Mouse (Mus musculus): ENCODE data around the gene Slc26a1. TPM values are rescaled to one million over a fixed set of nuclear protein-coding genes. Genes with fewer than 3 reads are reported as not detected.

Gene Slc26a1
- polyA plus RNA-seq, 1 experiment from 2014 or later: 1.5 TPM

DNA sequence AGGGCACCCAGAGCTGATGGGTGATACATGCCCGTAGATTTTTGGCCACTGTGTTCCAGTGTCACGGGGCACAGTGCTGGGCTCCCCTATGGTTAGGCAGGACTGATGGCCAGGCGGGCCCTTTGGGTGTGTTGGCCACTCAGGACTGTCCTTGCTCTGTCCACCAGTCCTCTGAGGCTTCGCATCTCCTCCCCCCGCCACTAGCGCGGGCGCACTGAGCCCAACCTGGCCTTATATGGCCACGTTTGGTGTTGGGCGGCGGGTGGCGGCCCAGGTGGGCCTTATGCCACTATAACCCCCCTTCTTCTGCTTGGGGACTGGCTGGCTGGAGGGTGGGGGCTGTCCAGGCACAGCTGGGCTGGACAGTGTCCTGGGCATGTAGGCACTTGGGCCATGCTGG is 20.5 kb upstream of the Slc26a1 start:
- Histone ChIP-seq H3K36me3 (ENCODE audit: control insufficient read depth, insufficient read depth, low read length) (no peaks in the 10 kb centered on the region), H3K4me3 (ENCODE audit: low read length) (no peak overlapping the region), H3K27me3 (ENCODE audit: control insufficient read depth, insufficient read depth, low read length) (no peaks in the 10 kb centered on the region), H3K27ac (ENCODE audit: low read depth, low read length) (no peak overlapping the region), H3K4me1 (ENCODE audit: control insufficient read depth, insufficient read depth, low read length) (peaks cover 47% of the 10 kb centered on the region), H3K9ac (ENCODE audit: low read depth, low read length) (no peak overlapping the region; the same call in 1 of the 2 replicates), H3K9me3 (ENCODE audit: control insufficient read depth, low read length) (no peaks in the 10 kb centered on the region), H3K4me2 (replicated peaks; ENCODE audit: low read depth, low read length) (peak overlapping the region; percentile 73; the same call in 1 of the 2 replicates)
- WGBS: 93% methylated on average over 11 of the region's 12 CpGs
- no peak for ATAC-seq (ENCODE audit: low FRiP score, low TSS enrichment)

- peak; percentile 41 for ATAC-seq (ENCODE audit: low FRiP score, low TSS enrichment)
- no peaks in the 10 kb centered on the region for H3K36me3 ChIP-seq (ENCODE audit: control insufficient read depth, insufficient read depth, low read length)
- no peaks in the 10 kb centered on the region for H3K9me3 ChIP-seq (ENCODE audit: control insufficient read depth, low read length)
- no peaks in the 10 kb centered on the region for H3K27me3 ChIP-seq (ENCODE audit: control insufficient read depth, insufficient read depth, low read length)
- H3K4me1 ChIP-seq (ENCODE audit: control insufficient read depth, insufficient read depth, low read length): peaks cover 35% of the 10 kb centered on the region
- H3K4me2 ChIP-seq (replicated peaks; ENCODE audit: low read depth, low read length): peak overlapping the region; percentile 73
- under 1% methylated on average over 73 of the region's 99 CpGs for WGBS
- H3K27ac ChIP-seq (ENCODE audit: low read depth, low read length): 0 out of 2 replicates have a peak overlapping the region, but pooled peaks have one; percentile 6
- H3K4me3 ChIP-seq (ENCODE audit: low read length): peak overlapping the region; percentile 86
- peak overlapping the region; percentile 83 for H3K9ac ChIP-seq (ENCODE audit: low read depth, low read length)
These were observed 19.2 kb upstream of the Slc26a1 start for GRCm38 (mm10) chr5:108694352-108695261.

DNA sequence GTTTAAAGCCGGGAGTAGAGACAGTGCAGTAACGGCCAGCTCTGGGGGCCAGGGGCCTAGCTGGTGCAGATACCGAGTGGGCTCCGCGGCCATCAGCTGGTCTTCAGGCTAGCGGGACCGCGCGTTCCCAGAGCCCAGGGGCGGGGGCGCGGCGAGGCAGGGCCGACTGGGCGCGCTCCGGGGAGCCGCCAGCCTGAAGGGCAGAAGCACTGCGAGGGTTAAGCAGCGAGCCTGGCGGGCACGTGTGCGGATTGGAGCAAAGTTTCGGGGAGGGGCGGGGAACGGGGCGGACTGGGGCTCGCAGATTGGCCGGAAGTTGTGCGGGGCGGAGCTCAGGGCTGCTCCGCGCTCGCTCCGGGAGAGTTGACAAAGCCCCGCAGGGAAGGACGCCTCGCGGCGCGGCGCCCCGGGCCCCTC is 18.5 kb upstream of the Slc26a1 start:
- H3K4me2 ChIP-seq (replicated peaks; ENCODE audit: low read depth, low read length): peak overlapping the region; percentile 73
- H3K27me3 ChIP-seq (ENCODE audit: control insufficient read depth, insufficient read depth, low read length): no peaks in the 10 kb centered on the region
- H3K36me3 ChIP-seq (ENCODE audit: control insufficient read depth, insufficient read depth, low read length): no peaks in the 10 kb centered on the region
- H3K4me1 ChIP-seq (ENCODE audit: control insufficient read depth, insufficient read depth, low read length): peaks cover 34% of the 10 kb centered on the region
- peak overlapping the region; percentile 86 for H3K4me3 ChIP-seq (ENCODE audit: low read length)
- under 1% methylated on average over 28 of the region's 43 CpGs for WGBS
- ATAC-seq (ENCODE audit: low FRiP score, low TSS enrichment): peak; percentile 94
- H3K27ac ChIP-seq (ENCODE audit: low read depth, low read length): no peak overlapping the region
- no peaks in the 10 kb centered on the region for H3K9me3 ChIP-seq (ENCODE audit: control insufficient read depth, low read length)
- H3K9ac ChIP-seq (ENCODE audit: low read depth, low read length): peak overlapping the region; percentile 83

- no peak within 1 kb of the TSS for H3K27ac ChIP-seq (ENCODE audit: low read depth, low read length)
- peak; percentile 48 for ATAC-seq (ENCODE audit: low FRiP score, low TSS enrichment)
- H3K4me1 ChIP-seq (ENCODE audit: control insufficient read depth, insufficient read depth, low read length): peaks cover 27% of the 10 kb centered on the region
- H3K4me3 ChIP-seq (ENCODE audit: low read length): peak within 1 kb of the TSS; percentile 86
- H3K4me2 ChIP-seq (replicated peaks; ENCODE audit: low read depth, low read length): peak within 1 kb of the TSS; percentile 73
- no peaks in the 10 kb centered on the region for H3K9me3 ChIP-seq (ENCODE audit: control insufficient read depth, low read length)
- no peaks in the 10 kb centered on the region for H3K36me3 ChIP-seq (ENCODE audit: control insufficient read depth, insufficient read depth, low read length)
- 0 out of 2 replicates have a peak within 1 kb of the TSS, but pooled peaks have one; percentile 58 for H3K9ac ChIP-seq (ENCODE audit: low read depth, low read length)
- H3K27me3 ChIP-seq (ENCODE audit: control insufficient read depth, insufficient read depth, low read length): no peaks in the 10 kb centered on the region
- under 1% methylated on average over 14 of the region's 18 CpGs for WGBS
These were observed 16.9 kb upstream of the Slc26a1 start, which contains the start of gene Fgfrl1 for GRCm38 (mm10) chr5:108692271-108692670. Fgfrl1 (plus strand) TSS chr5:108692382.

DNA sequence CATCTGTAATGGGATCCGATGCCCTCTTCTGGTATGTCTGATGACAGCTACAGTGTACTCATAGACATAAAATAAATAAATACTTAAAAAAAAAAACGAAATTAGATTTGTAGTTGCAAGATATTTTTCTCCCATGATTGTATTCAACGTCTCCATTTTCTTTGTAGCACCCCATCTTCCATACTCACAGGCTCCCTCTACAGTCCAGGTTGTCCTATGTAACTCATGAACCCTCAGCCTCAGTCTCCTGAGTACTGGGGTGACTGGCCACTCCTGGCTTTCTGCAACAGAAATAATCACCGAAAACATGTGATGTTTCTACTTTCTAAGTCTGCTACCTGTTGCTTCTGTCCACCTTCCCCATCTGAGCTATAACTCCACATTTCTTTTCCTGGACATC is 15.8 kb upstream of the Slc26a1 start:
- Histone ChIP-seq H3K36me3 (ENCODE audit: control insufficient read depth, insufficient read depth, low read length) (no peaks in the 10 kb centered on the region), H3K4me3 (ENCODE audit: low read length) (no peak overlapping the region), H3K4me1 (ENCODE audit: control insufficient read depth, insufficient read depth, low read length) (peaks cover 17% of the 10 kb centered on the region), H3K27me3 (ENCODE audit: control insufficient read depth, insufficient read depth, low read length) (no peaks in the 10 kb centered on the region), H3K4me2 (replicated peaks; ENCODE audit: low read depth, low read length) (no peak overlapping the region), H3K9me3 (ENCODE audit: control insufficient read depth, low read length) (no peaks in the 10 kb centered on the region), H3K27ac (ENCODE audit: low read depth, low read length) (no peak overlapping the region), H3K9ac (ENCODE audit: low read depth, low read length) (no peak overlapping the region)
- 83% methylated on average over 4 of the region's 4 CpGs for WGBS
- ATAC-seq (ENCODE audit: low FRiP score, low TSS enrichment): no peak

DNA sequence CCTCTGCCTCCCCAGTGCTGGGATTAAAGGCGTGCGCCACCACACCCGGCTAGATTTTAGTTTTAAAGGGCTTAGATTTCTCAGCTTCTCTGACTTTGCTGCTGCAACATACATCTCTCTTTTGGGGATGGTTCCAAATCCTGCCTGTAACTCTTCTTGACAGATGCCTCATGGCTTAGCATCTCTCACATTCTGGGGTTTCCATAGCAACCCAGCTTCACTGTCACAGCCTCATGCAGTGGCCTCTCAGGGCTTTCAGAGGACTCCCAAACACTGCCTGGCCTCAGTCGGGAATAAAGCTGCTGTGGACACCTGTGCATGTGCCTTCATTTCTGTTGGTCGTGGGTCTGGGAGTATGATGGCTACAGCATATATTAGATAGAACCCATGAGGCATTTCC is 13.7 kb upstream of the Slc26a1 start:
- no peaks in the 10 kb centered on the region for H3K9me3 ChIP-seq (ENCODE audit: control insufficient read depth, low read length)
- no peak overlapping the region for H3K27ac ChIP-seq (ENCODE audit: low read depth, low read length)
- ATAC-seq (ENCODE audit: low FRiP score, low TSS enrichment): no peak
- no peaks in the 10 kb centered on the region for H3K27me3 ChIP-seq (ENCODE audit: control insufficient read depth, insufficient read depth, low read length)
- H3K36me3 ChIP-seq (ENCODE audit: control insufficient read depth, insufficient read depth, low read length): no peaks in the 10 kb centered on the region
- H3K4me2 ChIP-seq (replicated peaks; ENCODE audit: low read depth, low read length): no peak overlapping the region
- peaks cover 9% of the 10 kb centered on the region; the same call in 1 of the 2 replicates for H3K4me1 ChIP-seq (ENCODE audit: control insufficient read depth, insufficient read depth, low read length)
- no peak overlapping the region for H3K9ac ChIP-seq (ENCODE audit: low read depth, low read length)
- WGBS: 78% methylated on average over 5 of the region's 5 CpGs
- no peak overlapping the region for H3K4me3 ChIP-seq (ENCODE audit: low read length)

DNA sequence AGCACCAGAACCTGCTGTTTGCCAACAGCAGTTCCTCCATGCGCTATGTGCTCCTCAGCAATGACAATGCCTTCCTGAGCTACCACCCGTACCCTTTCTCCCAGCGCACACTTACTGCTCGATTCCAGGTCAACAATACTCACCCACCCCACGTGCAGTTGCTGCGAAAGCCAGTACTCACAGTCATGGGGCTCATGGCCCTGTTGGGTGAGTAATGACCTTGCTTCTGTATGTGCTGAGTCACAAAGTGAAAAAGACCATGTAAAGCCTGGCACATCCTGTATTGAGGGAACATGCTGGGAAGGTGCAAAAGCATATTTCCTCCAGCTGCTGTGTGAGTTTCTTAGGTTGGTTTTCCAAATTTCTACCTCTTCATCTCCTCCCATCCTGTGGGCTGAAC is 5.5 kb upstream of the Slc26a1 start:
- Histone ChIP-seq H3K9me3 (ENCODE audit: control insufficient read depth, low read length) (no peaks in the 10 kb centered on the region), H3K4me1 (ENCODE audit: control insufficient read depth, insufficient read depth, low read length) (peaks cover 2% of the 10 kb centered on the region; the same call in 1 of the 2 replicates), H3K4me3 (ENCODE audit: low read length) (no peak overlapping the region), H3K27ac (ENCODE audit: low read depth, low read length) (no peak overlapping the region), H3K4me2 (replicated peaks; ENCODE audit: low read depth, low read length) (no peak overlapping the region), H3K9ac (ENCODE audit: low read depth, low read length) (no peak overlapping the region), H3K36me3 (ENCODE audit: control insufficient read depth, insufficient read depth, low read length) (no peaks in the 10 kb centered on the region), H3K27me3 (ENCODE audit: control insufficient read depth, insufficient read depth, low read length) (no peaks in the 10 kb centered on the region)
- no peak for ATAC-seq (ENCODE audit: low FRiP score, low TSS enrichment)
- WGBS: 93% methylated on average over 6 of the region's 6 CpGs

- Histone ChIP-seq H3K27ac (ENCODE audit: low read depth, low read length) (no peak overlapping the region), H3K9ac (ENCODE audit: low read depth, low read length) (no peak overlapping the region), H3K4me1 (ENCODE audit: control insufficient read depth, insufficient read depth, low read length) (peaks cover 2% of the 10 kb centered on the region; the same call in 1 of the 2 replicates), H3K36me3 (ENCODE audit: control insufficient read depth, insufficient read depth, low read length) (no peaks in the 10 kb centered on the region), H3K9me3 (ENCODE audit: control insufficient read depth, low read length) (no peaks in the 10 kb centered on the region), H3K27me3 (ENCODE audit: control insufficient read depth, insufficient read depth, low read length) (no peaks in the 10 kb centered on the region), H3K4me2 (replicated peaks; ENCODE audit: low read depth, low read length) (no peak overlapping the region), H3K4me3 (ENCODE audit: low read length) (no peak overlapping the region)
- ATAC-seq (ENCODE audit: low FRiP score, low TSS enrichment): no peak
- WGBS: 57% methylated on average over 3 of the region's 3 CpGs
These were observed 4.5 kb upstream of the Slc26a1 start for GRCm38 (mm10) chr5:108679909-108680308.

DNA sequence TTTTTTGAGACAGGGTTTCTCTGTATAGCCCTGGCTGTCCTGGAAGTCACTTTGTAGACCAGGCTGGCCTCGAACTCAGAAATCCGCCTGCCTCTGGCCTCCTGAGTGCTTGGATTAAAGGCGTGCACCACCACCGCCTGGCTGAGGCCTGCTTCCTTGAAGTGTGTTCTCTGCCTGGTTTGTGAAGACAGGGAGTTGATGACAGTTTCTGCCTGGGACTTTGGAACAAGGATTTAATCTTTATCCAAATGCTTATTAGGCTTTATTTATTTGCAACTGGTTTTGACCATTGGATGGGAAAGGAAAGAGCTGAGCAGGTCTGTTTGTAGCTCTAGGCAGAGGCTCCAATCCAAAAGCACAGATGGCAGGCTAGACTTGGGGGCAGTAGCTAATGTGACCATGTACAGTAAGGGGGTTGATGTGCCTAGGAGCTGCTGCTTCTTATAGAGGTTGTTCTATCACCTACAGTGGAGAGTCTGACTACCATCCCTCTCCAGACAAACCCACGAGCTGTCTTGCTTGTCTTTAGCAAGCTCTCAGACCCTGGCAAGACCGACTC is 3.0 kb upstream of the Slc26a1 start:
- ATAC-seq (ENCODE audit: low FRiP score, low TSS enrichment): no peak
- Histone ChIP-seq H3K9me3 (ENCODE audit: control insufficient read depth, low read length) (no peaks in the 10 kb centered on the region), H3K4me1 (ENCODE audit: control insufficient read depth, insufficient read depth, low read length) (peaks cover 2% of the 10 kb centered on the region; the same call in 1 of the 2 replicates), H3K27ac (ENCODE audit: low read depth, low read length) (no peak overlapping the region), H3K9ac (ENCODE audit: low read depth, low read length) (no peak overlapping the region), H3K36me3 (ENCODE audit: control insufficient read depth, insufficient read depth, low read length) (no peaks in the 10 kb centered on the region), H3K4me3 (ENCODE audit: low read length) (no peak overlapping the region), H3K27me3 (ENCODE audit: control insufficient read depth, insufficient read depth, low read length) (no peaks in the 10 kb centered on the region), H3K4me2 (replicated peaks; ENCODE audit: low read depth, low read length) (no peak overlapping the region)
- 93% methylated on average over 6 of the region's 6 CpGs for WGBS
